Mouse (Mus musculus): ENCODE results near the gene Scaf1.
A peak's percentile ranks its signal among the peaks of the same experiment; 100 is the strongest.

The Scaf1 gene

DNA sequence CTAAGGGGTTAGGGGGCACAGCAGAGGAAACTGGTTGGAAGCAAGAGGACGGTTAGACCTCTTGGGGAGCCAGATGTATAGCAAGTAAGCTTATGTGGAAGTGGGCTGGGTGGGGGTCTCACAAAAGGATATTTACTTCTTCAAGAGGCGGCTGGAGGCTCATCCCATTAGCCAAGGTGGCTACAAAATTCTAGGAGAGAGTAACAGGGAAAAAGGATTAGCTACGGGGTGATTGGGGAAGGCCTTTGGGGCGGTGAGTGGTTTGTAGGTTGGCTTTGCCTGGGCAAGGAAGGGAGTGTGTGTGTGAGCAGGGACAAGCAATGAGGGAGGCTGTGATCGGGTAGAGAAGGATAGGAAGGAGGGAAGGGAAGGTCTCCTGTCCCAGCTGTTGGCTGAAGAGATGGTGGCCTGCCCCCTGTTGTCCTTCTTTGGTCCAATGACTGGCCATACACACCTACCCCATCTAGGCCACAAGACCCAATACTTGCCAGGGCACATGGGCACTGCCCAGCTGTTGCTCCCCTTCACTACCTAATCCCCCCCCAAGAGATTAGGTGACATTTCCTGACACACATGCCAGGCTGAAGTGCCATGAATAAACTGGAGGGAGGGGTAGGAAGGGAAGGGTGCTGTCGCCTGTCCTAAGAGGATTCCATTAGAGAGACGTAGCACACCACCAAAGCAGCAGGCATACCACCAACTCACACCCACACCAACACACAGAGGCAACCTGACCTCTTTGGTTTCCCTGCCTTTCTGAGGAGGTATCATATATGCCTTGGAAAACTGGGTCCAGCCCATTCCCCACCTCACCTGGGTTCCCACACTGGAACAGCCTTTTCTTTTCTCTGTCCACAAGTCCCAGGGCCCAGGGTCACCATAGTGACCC is 32.0 kb downstream of the Scaf1 start:
- DNase-seq (ENCODE audit: low spot score): no peak

DNA sequence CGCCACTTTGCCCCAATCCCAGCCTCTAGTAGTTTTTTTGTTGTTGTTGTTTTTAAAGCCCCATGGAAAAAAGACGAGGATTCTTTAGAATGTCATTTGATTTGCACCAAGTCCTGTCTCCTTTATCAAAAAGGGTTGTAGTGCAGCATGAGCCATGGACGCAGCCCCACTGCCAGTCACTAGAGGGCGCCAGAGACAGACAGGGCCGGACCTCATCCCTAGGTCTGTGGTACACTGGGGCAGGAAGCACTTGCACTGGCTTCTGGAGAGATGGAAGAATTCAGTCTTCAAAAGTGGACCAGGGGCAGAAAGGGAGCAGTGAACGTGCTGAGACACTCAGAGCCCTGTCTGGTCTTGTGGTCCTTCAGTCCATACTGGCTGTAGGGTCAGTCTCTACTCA is 33.1 kb downstream of the Scaf1 start:
- peak; percentile 82 for DNase-seq (ENCODE audit: low spot score)

DNA sequence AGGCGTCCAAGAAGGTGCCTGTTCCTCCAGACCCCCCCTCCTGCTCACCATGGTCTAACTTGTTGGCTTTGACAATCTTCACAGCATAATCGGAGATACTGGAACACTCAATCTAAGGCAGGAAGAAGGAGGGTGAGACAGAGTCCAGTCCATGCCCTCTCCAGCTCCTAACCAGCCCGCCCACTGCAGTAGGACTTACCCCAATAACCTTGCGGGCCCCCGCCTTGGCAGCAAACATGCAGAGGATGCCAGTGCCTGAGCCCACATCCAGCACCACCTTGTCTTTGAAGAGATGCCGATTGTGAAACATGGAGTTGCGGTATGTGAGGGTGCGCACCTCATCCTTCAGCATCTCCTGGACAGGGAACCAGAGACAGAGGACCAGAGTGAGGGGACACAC is 34.6 kb downstream of the Scaf1 start:
- no peak for DNase-seq (ENCODE audit: low spot score)

DNA sequence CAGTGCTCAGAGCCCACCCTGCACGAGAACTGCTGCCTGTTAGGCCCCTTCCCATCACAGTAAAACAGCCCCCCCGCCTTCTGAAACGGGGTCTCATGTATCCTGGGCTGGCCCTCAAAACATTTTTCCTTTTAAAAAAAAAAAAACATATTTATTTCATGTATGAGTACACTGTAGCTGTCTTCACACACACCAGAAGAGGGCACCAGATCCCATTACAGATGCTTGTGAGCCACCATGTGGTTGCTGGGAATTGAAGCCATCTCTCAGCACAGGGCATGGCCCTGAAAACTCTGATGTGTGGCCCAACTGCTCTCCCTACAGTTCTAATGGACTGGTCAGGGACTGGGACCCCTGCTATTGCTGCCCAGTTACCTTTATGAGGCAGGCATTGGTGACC is 37.9 kb downstream of the Scaf1 start:
- DNase-seq (ENCODE audit: low spot score): no peak

DNA sequence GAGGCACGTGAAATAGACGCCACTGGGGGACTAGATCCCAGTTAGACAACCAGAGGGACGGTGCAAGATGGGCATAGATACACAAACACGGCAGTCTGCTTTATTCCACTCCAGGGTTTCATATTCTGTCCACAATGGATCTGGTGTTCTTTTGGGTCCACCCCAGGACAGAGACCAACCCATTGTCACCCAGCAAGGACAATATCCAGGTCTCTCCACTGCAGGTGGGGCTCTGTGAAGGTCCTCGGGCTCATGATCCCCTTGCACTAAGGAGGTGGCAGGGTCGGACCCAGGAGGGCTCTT is 41.1 kb downstream of the Scaf1 start:
- no peak for DNase-seq (ENCODE audit: low spot score)

DNA sequence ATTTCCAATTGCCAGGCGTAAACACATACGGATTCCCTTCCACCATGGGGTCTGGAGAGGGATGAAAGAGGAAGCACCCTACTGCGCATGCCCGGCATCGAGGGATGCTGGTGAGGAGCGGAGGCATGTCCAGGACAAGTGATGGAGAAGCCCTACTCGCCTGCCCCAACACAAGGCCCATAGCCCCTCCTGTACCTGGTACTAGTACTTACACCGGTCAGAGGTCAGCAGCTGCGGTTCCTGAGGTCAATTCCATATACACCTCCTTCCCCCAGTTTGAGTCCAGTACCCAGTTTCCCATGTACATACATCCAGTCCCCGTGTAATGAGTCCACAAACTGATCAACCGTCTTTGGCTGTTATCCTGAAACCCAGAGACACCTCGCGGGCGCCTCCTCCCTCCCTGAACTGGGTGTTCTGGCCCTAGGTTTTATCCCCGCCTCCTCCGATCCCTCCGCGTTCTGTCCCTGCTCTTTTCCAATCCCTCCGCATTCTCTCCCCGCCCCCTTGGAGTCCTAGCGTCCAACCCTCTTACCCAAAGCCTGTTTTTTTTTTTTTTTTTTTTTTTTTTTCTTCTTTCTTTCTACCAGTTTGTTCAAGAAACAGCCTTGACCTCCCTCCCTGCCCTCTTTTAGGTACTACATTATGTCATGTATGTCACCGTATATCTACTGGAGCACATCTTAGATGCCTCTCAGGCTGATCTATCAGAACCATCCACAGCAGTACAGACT is 41.6 kb downstream of the Scaf1 start, which contains the start of gene Cpt1c:
TSS of gene Cpt1c (minus strand) at position 469 of the 734 bp plus-strand sequence.
- peak; percentile 65 for DNase-seq (ENCODE audit: low spot score)

DNA sequence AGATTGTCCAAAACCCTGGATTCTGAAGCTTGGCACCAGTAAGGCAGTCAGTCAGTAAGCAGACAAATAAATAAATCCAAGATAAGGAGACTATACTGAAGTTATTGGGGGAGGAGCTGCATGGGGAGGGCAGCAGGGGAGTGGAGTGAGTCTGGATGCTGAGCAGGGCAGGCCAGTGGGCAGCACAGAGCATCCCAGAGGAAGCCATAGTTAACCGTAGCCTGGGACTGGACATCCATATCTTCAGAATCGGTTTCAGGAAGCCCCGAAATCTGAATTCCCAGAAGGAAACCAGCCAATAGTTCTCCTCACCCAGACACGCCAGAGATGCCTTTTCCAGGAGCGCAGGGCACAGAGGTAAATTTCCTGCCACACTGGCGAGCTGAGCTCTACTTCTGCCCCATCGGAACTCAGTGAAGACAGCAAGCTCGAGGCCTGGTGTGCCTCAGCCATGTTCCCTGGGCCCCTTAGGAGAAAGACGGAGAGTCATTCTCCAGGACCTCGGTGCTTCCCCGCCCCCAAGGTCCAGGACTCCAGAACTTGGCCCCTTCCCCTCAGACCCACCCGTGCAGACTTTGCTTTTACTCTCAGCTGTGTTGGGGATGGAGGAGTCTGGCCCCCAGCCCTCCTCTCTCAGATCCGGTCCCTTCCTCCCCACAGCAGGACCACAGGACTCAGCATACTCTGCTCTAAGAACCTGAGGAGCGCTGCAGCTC is 42.6 kb downstream of the Scaf1 start:
- no peak for DNase-seq (ENCODE audit: low spot score)

DNA sequence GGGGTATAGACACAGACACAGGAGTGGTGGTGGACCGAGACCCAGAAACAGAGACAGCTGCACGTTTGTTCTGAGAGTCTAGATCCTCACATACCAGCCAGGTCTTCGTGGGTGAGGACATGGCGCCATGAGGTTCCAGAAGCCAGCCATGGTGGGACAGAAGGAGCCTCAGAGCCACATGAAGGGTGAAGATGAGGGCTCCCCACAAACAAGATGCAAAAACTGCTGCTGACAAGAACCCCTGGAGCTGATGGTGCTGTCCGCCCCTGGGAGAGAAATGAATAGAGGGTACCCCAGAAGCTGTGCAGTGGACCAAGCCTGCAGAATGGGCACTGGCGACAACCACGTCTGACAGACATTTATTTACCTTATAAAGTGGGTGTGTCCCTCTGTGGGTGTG is 45.0 kb downstream of the Scaf1 start:
- DNase-seq (ENCODE audit: low spot score): no peak

DNA sequence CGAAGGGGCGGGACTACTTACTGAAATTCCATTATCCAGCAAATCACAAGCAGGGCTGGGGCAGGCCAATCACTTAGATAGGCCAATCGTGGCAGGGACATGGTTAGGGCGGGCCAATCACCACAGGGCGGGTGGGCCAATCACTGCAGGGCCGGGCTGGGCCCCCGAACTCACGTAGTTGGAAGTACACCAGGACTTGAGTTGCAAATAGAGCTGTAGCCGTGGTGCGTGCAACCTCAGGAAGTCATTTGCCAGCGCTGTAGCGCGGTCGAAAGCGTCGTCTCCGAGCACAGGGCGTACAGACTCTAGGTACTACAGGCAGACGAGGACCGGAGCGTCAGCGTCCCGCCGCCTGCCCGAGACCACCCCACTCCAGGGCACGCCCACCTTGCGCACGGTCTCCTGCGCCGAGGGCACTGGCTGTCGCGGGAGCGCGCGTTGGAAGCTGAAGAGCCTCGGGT is 45.9 kb downstream of the Scaf1 start:
- DNase-seq (ENCODE audit: low spot score): no peak

DNA sequence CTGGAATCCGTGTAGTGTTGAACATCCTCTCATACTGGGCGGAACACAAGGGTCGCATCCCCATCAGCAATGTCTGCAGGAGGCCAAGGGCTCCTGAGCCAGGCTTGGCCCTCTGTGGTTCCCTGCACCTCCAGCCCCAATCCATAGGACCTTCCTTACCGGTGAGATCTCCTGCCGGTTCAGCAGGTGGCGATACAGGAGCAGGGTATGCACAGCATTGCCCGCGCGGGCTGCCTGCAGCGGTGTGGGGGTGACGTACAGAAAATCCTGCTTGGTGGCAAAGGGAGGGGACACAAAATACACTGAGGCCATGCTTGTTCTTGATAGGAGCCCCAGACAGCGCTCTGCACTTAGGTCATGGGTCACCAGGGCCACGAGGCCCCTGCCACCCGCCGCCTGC is 49.5 kb downstream of the Scaf1 start:
- no peak for DNase-seq (ENCODE audit: low spot score)

DNA sequence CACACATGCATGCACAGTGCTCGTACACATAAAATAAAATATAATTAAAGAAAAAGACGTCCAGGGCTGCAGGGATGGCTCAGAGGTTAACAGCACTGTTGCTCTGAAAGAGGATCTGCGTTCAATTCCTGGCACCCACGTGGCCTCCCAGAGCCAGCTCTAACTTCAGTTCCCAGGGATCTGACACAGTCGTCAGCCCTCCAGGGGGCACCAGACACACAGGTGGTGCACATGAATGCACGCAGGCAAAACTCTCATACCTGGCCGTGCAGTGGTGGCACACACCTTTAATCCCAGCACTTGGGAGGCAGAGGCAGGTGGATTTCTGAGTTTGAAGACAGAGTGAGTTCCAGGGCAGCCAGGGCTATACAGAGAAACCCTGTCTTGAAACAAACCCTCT is 50.2 kb downstream of the Scaf1 start:
- DNase-seq (ENCODE audit: low spot score): no peak

DNA sequence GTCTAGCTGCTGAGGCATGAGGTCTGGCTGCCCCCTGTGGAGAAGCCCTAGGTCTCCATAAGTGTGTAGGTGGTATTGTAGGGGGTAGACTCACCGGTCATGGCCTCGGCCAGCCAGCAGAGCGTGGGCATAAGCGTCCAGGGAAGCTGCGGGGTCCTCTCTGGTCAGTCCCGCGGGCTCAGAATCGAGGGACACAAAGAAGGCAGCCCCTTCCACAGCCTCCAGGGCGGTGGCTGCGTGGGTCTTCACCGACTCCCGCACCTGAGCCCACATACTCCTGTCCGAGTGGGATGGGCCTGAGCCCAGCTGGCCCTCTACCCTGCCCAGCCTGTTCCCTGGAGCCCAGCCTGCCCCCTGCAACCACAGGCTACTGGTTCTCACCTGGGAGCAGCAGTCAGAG is 51.2 kb downstream of the Scaf1 start:
- no peak for DNase-seq (ENCODE audit: low spot score)

DNA sequence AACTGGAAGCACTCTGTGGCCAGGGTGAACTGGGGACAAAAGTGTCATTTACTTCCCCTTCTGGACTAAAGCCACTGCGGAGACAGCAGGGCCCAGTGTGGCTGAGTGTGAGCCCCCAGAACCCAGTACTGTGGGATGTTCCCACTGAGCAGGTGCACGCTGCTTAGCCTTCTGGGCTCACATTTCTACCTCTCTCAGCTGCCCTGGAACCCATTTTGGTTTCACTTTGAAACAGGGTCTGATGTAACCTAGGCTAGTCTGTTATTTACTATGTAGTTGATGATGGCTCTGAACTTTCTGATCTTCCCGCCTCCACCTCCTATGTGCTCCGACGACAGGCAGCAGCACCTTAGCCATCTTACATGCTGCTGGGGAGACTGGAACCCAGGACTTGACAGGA is 53.3 kb downstream of the Scaf1 start:
- DNase-seq (ENCODE audit: low spot score): no peak

DNA sequence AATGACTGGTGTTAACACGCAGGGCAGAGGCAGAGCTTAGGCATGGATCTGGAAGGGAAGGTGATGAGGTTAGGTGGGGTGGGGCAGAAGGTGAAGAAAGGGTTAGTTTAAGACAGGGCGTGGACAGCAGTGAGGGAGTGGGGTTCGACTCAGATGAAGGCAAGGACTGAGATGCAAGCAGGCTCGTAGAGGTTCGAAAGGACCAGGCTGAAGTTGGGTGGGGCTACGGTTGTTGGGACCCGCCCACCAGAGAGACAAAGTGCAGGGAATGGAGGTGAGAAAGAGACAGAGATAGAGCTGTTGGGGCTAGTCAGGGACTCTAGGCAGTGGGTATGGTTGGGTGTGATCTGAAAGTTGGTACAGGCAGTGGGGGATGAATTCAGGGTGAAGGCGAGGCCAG is 53.8 kb downstream of the Scaf1 start:
- no peak for DNase-seq (ENCODE audit: low spot score)

DNA sequence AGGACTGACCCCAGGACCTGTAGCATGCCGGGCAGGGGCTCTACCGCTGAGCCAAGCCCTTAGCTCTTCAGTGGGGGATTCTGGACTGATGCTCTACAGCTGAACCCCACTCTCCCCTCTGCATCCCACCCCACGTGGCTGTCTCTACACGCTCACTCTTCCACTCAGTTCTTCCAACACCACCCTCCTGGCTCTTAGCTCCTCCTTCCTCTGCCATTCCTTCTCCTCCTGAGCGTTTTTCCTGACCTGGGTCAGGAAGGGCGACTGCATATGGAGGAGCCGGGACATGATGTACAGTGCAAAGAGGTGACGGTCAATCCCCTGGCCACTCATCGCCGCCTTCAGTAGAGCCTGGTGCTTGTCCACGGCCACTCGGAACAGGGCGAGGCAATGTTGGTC is 55.7 kb downstream of the Scaf1 start:
- DNase-seq (ENCODE audit: low spot score): no peak

DNA sequence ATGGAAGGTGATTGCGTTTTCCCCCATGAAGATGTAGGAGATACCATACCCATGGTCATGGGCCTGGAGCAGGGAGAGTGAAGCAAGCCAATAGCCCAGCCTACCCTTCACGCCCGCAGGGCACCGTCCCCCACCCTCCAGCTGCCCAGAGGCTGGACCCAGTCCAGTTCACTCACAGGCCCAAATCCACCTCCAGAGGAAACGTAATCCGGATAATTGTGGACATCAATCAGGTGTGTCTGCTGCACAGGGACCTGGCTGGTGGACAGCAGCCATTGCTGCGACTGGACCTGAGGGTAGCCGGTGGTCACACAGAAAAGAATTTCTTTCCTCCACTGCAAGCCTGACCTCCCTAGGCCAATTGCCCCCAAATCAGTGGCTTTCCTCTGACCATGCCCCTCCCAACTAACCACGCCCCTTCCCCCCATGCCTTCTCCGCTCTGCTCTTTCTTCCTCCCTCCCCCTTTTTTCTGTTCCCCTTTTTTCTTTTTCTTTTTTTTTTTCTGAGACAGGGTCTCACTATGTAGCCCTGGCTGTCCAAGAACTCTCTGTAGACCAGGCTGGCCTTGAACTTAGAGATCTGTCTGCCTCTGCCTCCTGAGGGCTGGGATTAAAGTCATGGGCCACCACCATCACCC is 56.2 kb downstream of the Scaf1 start:
- no peak for DNase-seq (ENCODE audit: low spot score)

DNA sequence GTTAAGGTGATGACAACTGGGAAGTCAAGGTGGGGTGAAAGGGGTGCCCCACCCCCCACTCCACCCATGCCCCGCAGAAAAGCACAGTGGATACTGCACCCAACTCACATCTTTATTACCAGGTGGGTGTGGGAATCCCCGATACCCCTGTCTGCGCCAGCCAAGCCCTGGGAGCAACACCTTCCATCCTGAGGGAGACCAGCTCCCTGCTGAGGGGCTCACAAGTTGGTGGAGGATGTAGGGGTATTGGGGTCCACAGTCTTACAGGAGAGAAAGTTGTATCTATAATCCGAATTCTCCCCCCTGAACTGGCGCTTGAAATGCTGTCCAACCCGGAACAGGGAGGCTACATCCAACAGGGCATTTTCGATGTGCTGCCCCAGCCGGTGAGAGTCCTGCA is 56.9 kb downstream of the Scaf1 start:
- no peak for DNase-seq (ENCODE audit: low spot score)

DNA sequence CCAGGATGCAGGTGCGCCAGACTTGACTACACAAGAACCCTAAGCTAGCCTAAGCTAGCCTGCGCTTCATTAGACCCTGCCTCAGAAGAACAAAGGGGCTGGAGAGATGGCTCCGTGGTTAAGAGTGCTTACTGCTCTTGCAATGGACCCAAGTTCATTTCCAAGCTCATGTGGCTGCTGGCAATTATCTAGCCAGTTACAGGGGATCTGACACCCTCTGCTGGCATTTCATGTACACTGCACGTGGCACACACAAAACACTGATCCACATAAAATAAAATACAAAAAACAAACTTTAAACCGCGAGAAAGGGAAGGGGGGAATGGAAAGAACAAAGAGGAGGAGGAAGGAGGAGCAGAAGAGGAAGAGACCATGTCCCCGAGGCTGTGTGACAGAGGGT is 58.0 kb downstream of the Scaf1 start:
- DNase-seq (ENCODE audit: low spot score): peak; percentile 59

DNA sequence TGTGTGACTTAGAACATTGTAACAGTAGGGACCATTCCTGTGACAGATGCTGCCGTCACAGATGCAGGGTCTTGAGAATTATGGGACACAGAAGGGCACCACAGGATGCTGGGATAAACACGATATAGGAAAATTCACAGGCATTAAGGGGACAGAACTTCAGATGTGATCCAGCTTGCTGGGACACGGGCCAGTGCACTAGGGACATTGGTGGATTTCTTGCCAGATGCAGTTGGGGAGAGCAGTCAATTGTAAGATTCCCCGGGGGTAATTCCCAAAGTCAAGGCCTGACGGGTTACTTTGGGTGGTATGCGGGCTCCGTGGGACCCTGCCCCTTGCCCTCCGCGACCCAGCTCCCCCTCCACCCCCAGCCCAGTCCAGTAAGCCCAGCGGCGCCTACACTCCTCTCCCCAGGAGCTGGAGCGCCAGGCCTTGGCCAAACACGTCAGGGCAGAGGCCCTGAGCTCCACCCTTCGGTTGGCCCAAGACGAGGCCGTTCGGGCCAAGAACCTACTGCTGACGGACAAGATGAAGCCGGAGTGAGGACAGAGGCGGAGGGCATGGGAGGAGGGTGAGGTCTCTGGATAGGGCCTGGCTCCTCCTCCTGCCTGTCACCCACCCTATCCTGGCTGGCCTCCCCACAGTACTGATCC is 58.9 kb downstream of the Scaf1 start:
- DNase-seq (ENCODE audit: low spot score): peak; percentile 23

DNA sequence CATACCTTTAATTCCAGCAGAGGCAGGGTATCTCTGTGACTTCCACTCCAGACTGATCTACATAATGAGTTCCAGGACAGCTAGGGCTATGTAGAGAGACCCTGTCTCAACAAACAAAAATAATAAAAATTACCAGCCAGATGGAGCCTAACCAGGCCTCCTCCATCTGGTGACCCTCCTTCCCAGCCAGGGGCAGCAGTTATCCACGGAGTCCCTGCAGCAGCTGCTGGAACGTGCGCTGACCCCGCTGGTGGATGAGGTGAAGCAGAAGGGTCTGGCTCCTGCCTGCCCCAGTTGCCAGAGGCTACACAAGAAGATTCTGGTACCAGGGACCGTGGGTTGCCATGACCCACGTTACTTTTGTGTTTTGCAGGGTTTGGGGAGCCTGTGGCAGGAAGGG is 59.9 kb downstream of the Scaf1 start:
- no peak for DNase-seq (ENCODE audit: low spot score)

DNA sequence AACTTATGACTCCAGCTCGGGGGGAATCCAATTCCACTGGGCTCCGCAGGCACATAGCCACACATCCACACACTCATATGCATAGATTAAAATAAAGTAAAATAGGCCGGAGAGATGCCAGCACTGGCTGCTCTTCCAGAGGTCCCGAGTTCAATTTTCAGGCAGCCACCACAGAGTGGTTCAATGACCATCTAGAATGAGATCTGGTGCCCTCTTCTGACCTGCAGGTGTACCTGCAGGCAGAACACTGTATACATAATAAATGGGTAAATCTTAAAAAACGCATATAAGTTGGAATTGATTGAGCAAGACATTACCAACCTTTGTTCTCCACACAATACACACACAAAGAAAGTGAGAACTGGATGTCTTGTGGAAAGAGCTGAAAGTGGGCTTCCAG is 60.5 kb downstream of the Scaf1 start:
- no peak for DNase-seq (ENCODE audit: low spot score)
